Comparison of ENCODE assay signal across 9 mouse cellular contexts in genomic region chr7:30805924-30806323, GRCm38 (mm10). TPM values are rescaled to one million over a fixed set of nuclear protein-coding genes. Genes with fewer than 3 reads are reported as not detected.
DNase-seq lines count a peak whose midpoint lies in the region; ATAC-seq and TF ChIP-seq lines count a peak whose summit lies in the region.
"Had no signal": no experiment of that assay in that cellular context is flagged by ENCODE, and none has a peak within 500 bp of the region (broad histone marks: within the 10 kb centered on the region; RNA-seq: fewer than 3 reads in every experiment).

No protein-coding gene starts in this region.

- H3K27ac ChIP-seq in kidney, adult 2 months (ENCODE audit: insufficient read depth, low read depth, low read length) = no peak overlapping the region
- no peak overlapping the region for H3K27ac ChIP-seq in kidney, embryonic 16.5 days (ENCODE audit: low read length)
- H3K27ac ChIP-seq in olfactory bulb, adult 2 months (ENCODE audit: insufficient read depth, low read depth, low read length) = no peak overlapping the region
- H3K27ac ChIP-seq in hindbrain, embryonic 16.5 days (ENCODE audit: low read depth, low read length) = no peak overlapping the region

- no peak overlapping the region for H3K9ac ChIP-seq in kidney, embryonic 16.5 days (replicated peaks; ENCODE audit: low read length)
- no peak overlapping the region for H3K9ac ChIP-seq in hindbrain, embryonic 16.5 days (ENCODE audit: low read depth, low read length)

- ATAC-seq in kidney, embryonic 16.5 days (ENCODE audit: low FRiP score, low TSS enrichment) = no peak
- no peak for ATAC-seq in hindbrain, embryonic 16.5 days

- H3K4me3 ChIP-seq in kidney, adult 2 months (ENCODE audit: insufficient read depth, low read depth, low read length) = no peak overlapping the region
- no peak overlapping the region for H3K4me3 ChIP-seq in kidney, embryonic 16.5 days (ENCODE audit: low read length)
- no peak overlapping the region for H3K4me3 ChIP-seq in olfactory bulb, adult 2 months (ENCODE audit: insufficient read depth, low read depth, low read length)
- H3K4me3 ChIP-seq in hindbrain, embryonic 16.5 days (ENCODE audit: low read length) = no peak overlapping the region

- H3K27me3 ChIP-seq in kidney, adult 2 months (replicated peaks; ENCODE audit: control insufficient read depth, insufficient read depth, low read length) = no peaks in the 10 kb centered on the region
- no peaks in the 10 kb centered on the region for H3K27me3 ChIP-seq in kidney, embryonic 16.5 days (ENCODE audit: insufficient read depth, low read length)
- no peaks in the 10 kb centered on the region for H3K27me3 ChIP-seq in hindbrain, embryonic 16.5 days (replicated peaks; ENCODE audit: control insufficient read depth, insufficient read depth, low read length)

- peak; percentile 46 for DNase-seq in kidney, adult 2 months
- DNase-seq in ZHBTc4 (ENCODE audit: low read depth, low spot score) = peak; percentile 91
- peak; percentile 40 to 54 for DNase-seq in kidney, postnatal 25 days
- DNase-seq in cerebellum, adult 18-20 months = no peak
- no peak for DNase-seq in right cerebral cortex, adult 18-20 months

- 46% methylated on average over 6 of the region's 6 CpGs for WGBS in kidney, adult 2 months
- 51% methylated on average over 6 of the region's 6 CpGs for WGBS in kidney, embryonic 16.5 days
- 51% methylated on average over 6 of the region's 6 CpGs for WGBS in olfactory bulb, adult 2 months
- WGBS in hindbrain, embryonic 16.5 days = 52% methylated on average over 6 of the region's 6 CpGs

- peaks cover 13% of the 10 kb centered on the region for H3K9me3 ChIP-seq in kidney, embryonic 16.5 days (ENCODE audit: low read length)
- H3K9me3 ChIP-seq in hindbrain, embryonic 16.5 days (ENCODE audit: control insufficient read depth, low read length) = peaks cover 6% of the 10 kb centered on the region

- no peak for TF ChIP-seq POLR2A in kidney, adult 2 months (IDR thresholded peaks at IDR 0.05; ENCODE audit: low read depth, low read length)
- TF ChIP-seq POLR2A in olfactory bulb, adult 2 months (IDR thresholded peaks at IDR 0.05; ENCODE audit: insufficient read depth, low read depth, low read length) = no peak

- H3K4me2 ChIP-seq in kidney, embryonic 16.5 days (replicated peaks; ENCODE audit: low read depth, low read length) = no peak overlapping the region
- no peak overlapping the region for H3K4me2 ChIP-seq in hindbrain, embryonic 16.5 days (ENCODE audit: low read length)

- peak; percentile 58 for TF ChIP-seq CTCF in kidney, adult 2 months (conservative IDR thresholded peaks at IDR 0.05; ENCODE audit: insufficient read depth, insufficient read length, low read depth, low read length)
- 0 out of 2 replicates have a peak, but pooled peaks have one; percentile 7 for TF ChIP-seq CTCF in olfactory bulb, adult 2 months (IDR thresholded peaks at IDR 0.05; ENCODE audit: insufficient read depth, low read depth, low read length)

- H3K4me1 ChIP-seq in kidney, adult 2 months (ENCODE audit: control insufficient read depth, insufficient read depth, low read length) = no peaks in the 10 kb centered on the region
- H3K4me1 ChIP-seq in kidney, embryonic 16.5 days (ENCODE audit: insufficient read depth, low read length) = no peaks in the 10 kb centered on the region
- no peaks in the 10 kb centered on the region for H3K4me1 ChIP-seq in olfactory bulb, adult 2 months (ENCODE audit: control insufficient read depth, insufficient read depth, low read length)
- H3K4me1 ChIP-seq in hindbrain, embryonic 16.5 days (ENCODE audit: control insufficient read depth, insufficient read depth, low read depth, low read length) = no peaks in the 10 kb centered on the region

- no peaks in the 10 kb centered on the region for H3K36me3 ChIP-seq in kidney, adult 2 months (ENCODE audit: control insufficient read depth, insufficient read depth, low read length)
- H3K36me3 ChIP-seq in kidney, embryonic 16.5 days (ENCODE audit: insufficient read depth, low read length) = no peaks in the 10 kb centered on the region
- no peaks in the 10 kb centered on the region for H3K36me3 ChIP-seq in hindbrain, embryonic 16.5 days (ENCODE audit: control insufficient read depth, insufficient read depth, low read length)

RNA-seq across cellular contexts. Expression of gene Ffar2, which starts 17.7 kb away (rescaled TPM):
- polyA plus RNA-seq in kidney, adult 2 months (2012; rRNA removed) = 1.2 and 1.4 TPM in 2 replicates
- polyA plus RNA-seq in kidney, embryonic 16.5 days (2015; fragmentation: Nextera tagmentation; extraction: Ambion mirVana) = 0.28 and 0.30 TPM in 2 replicates
- polyA plus RNA-seq in olfactory bulb, adult 2 months (2012; ENCODE audit: insufficient read depth, insufficient read length, low replicate concordance, missing spikeins) = not detected in 2 replicates
- polyA plus RNA-seq in hindbrain, embryonic 16.5 days (2015; fragmentation: Nextera tagmentation; extraction: Ambion mirVana) = 0.10 and 0.25 TPM in 2 replicates

RNA-seq across cellular contexts. Expression of gene Krtdap, which starts 18.2 kb away (rescaled TPM):
- polyA plus RNA-seq in kidney, adult 2 months (2012; rRNA removed) = 0.50 TPM in 1 of 2 replicates, not detected in the other
- 1.0 and 1.5 TPM in 2 replicates for polyA plus RNA-seq in kidney, embryonic 16.5 days (2015; fragmentation: Nextera tagmentation; extraction: Ambion mirVana)
- polyA plus RNA-seq in olfactory bulb, adult 2 months (2012; ENCODE audit: insufficient read depth, insufficient read length, low replicate concordance, missing spikeins) = not detected in 2 replicates
- polyA plus RNA-seq in hindbrain, embryonic 16.5 days (2015; fragmentation: Nextera tagmentation; extraction: Ambion mirVana) = 0.38 TPM in 1 of 2 replicates, not detected in the other

RNA-seq across cellular contexts. Expression of gene Dmkn, which starts 42.4 kb away (rescaled TPM):
- 2.1 and 2.2 TPM in 2 replicates for polyA plus RNA-seq in kidney, adult 2 months (2012; rRNA removed)
- 0.89 and 1.2 TPM in 2 replicates for polyA plus RNA-seq in kidney, embryonic 16.5 days (2015; fragmentation: Nextera tagmentation; extraction: Ambion mirVana)
- not detected in 2 replicates for polyA plus RNA-seq in olfactory bulb, adult 2 months (2012; ENCODE audit: insufficient read depth, insufficient read length, low replicate concordance, missing spikeins)
- 1.8 and 2.2 TPM in 2 replicates for polyA plus RNA-seq in hindbrain, embryonic 16.5 days (2015; fragmentation: Nextera tagmentation; extraction: Ambion mirVana)

RNA-seq across cellular contexts. Expression of gene Ffar3, which starts 50.1 kb away (rescaled TPM):
- 0.07 and 0.08 TPM in 2 replicates for polyA plus RNA-seq in kidney, adult 2 months (2012; rRNA removed)
- polyA plus RNA-seq in kidney, embryonic 16.5 days (2015; fragmentation: Nextera tagmentation; extraction: Ambion mirVana) = 0.12 and 0.24 TPM in 2 replicates
- polyA plus RNA-seq in olfactory bulb, adult 2 months (2012; ENCODE audit: insufficient read depth, insufficient read length, low replicate concordance, missing spikeins) = not detected in 2 replicates
- 0.09 and 0.21 TPM in 2 replicates for polyA plus RNA-seq in hindbrain, embryonic 16.5 days (2015; fragmentation: Nextera tagmentation; extraction: Ambion mirVana)
- polyA plus RNA-seq: embryonic facial prominence, embryonic 14.5 days had no signal

RNA-seq across cellular contexts. Expression of gene Sbsn, which starts 54.7 kb away (rescaled TPM):
- polyA plus RNA-seq in kidney, adult 2 months (2012; rRNA removed) = 1.4 and 1.9 TPM in 2 replicates
- polyA plus RNA-seq in kidney, embryonic 16.5 days (2015; fragmentation: Nextera tagmentation; extraction: Ambion mirVana) = 1.7 and 2.3 TPM in 2 replicates
- polyA plus RNA-seq in olfactory bulb, adult 2 months (2012; ENCODE audit: insufficient read depth, insufficient read length, low replicate concordance, missing spikeins) = not detected in 2 replicates
- polyA plus RNA-seq in hindbrain, embryonic 16.5 days (2015; fragmentation: Nextera tagmentation; extraction: Ambion mirVana) = 0.98 and 1.0 TPM in 2 replicates

Comparison
In these comparisons a context has a peak if more than half of its experiments do, and no peak if none do; other contexts are left out.
1. DNase-seq: peak in kidney, adult 2 months (single experiment), ZHBTc4 (single experiment) and kidney, postnatal 25 days (2 of 2); none in cerebellum, adult 18-20 months (0 of 2) and right cerebral cortex, adult 18-20 months (single experiment).